Mouse (Mus musculus) neural tube, embryonic 15.5 days (tissue): ENCODE data around the gene Nsun2. TPM values are rescaled to one million over a fixed set of nuclear protein-coding genes. Genes with fewer than 3 reads are reported as not detected.

Source experiments
- ATAC-seq: fragments of 200-750 bp; cut with Nextera tagmentation; 2 replicates; pipeline ENCODE4 v1.8.0; 2017; ENCODE audit warnings: mild to moderate bottlenecking, moderate TSS enrichment, moderate library complexity; ENCODE audit not compliant: low FRiP score
- H3K27ac ChIP-seq: fragments of 300-500 bp; sonication (generic); replicated peaks from 2 replicates; pipeline ENCODE4 v1.5.1; 2015; ENCODE audit warnings: mild to moderate bottlenecking, inconsistent platforms
- H3K27me3 ChIP-seq: fragments of 300-500 bp; sonication (generic); replicated peaks from 2 replicates; pipeline ENCODE4 v1.6.1; 2015; ENCODE audit warnings: inconsistent platforms
- H3K36me3 ChIP-seq: fragments of 300-500 bp; sonication (generic); 2 replicates; pipeline ENCODE4 v1.6.1; 2015; ENCODE audit warnings: inconsistent platforms
- H3K4me1 ChIP-seq: fragments of 300-500 bp; sonication (generic); 2 replicates; pipeline ENCODE4 v1.6.1; 2015; ENCODE audit warnings: inconsistent platforms
- H3K4me2 ChIP-seq: fragments of 300-500 bp; sonication (generic); 2 replicates; pipeline ENCODE4 v1.6.1; 2015; ENCODE audit warnings: inconsistent platforms, mild to moderate bottlenecking, moderate library complexity
- H3K4me3 ChIP-seq: fragments of 300-500 bp; sonication (generic); replicated peaks from 2 replicates; pipeline ENCODE4 v1.5.1; 2015; ENCODE audit warnings: mild to moderate bottlenecking, inconsistent platforms
- H3K9ac ChIP-seq: fragments of 300-500 bp; sonication (generic); replicated peaks from 2 replicates; pipeline ENCODE4 v1.6.1; 2015; ENCODE audit warnings: mild to moderate bottlenecking, inconsistent platforms
- H3K9me3 ChIP-seq: fragments of 300-500 bp; sonication (generic); replicated peaks from 2 replicates; pipeline ENCODE4 v1.6.1; 2016; ENCODE audit warnings: inconsistent platforms
- WGBS: fragments of 180-500 bp; shearing (Covaris S2); methylation state at CpG from one replicate; pipeline ENCODE4 v1.1.7; 2015; ENCODE audit warnings: mixed read lengths; 5-methylcytosine and 5-hydroxymethylcytosine counted together
- polyA plus RNA-seq: library from polyadenylated mRNA; unstranded; fragments of >200 nt; fragmentation: Nextera tagmentation; extraction: Ambion mirVana; gene quantifications from 2 replicates; pipeline ENCODE4 v1.2.1, GENCODE M21; 2015

Nsun2 gene
- polyA plus RNA-seq, 1 experiment from 2014 or later, result 74.6 TPM

GRCm38 (mm10) chr13:69541776-69542175 lies 8.2 kb downstream of the Nsun2 start:
- Histone ChIP-seq H3K27me3 (no peaks in the 10 kb centered on the region), H3K9me3 (no peaks in the 10 kb centered on the region), H3K9ac (no peak overlapping the region), H3K4me1 (peaks cover 30% of the 10 kb centered on the region), H3K27ac (no peak overlapping the region), H3K36me3 (no peaks in the 10 kb centered on the region), H3K4me2 (no peak overlapping the region), H3K4me3 (no peak overlapping the region)
- 82% methylated on average over 10 of the region's 10 CpGs for WGBS
- ATAC-seq, result no peak

GRCm38 (mm10) chr13:69542571-69543352 lies 9.2 kb downstream of the Nsun2 start:
- H3K9ac ChIP-seq, result no peak overlapping the region
- no peak overlapping the region; the same call in 1 of the 2 replicates for H3K4me2 ChIP-seq
- no peaks in the 10 kb centered on the region for H3K9me3 ChIP-seq
- no peak for ATAC-seq
- H3K27ac ChIP-seq, result no peak overlapping the region
- H3K4me3 ChIP-seq, result no peak overlapping the region
- 38% methylated on average over 17 of the region's 17 CpGs for WGBS
- H3K27me3 ChIP-seq, result no peaks in the 10 kb centered on the region
- no peaks in the 10 kb centered on the region for H3K36me3 ChIP-seq
- H3K4me1 ChIP-seq, result peaks cover 30% of the 10 kb centered on the region

- no peaks in the 10 kb centered on the region for H3K36me3 ChIP-seq
- no peak overlapping the region for H3K27ac ChIP-seq
- H3K27me3 ChIP-seq, result no peaks in the 10 kb centered on the region
- H3K9me3 ChIP-seq, result no peaks in the 10 kb centered on the region
- peak overlapping the region; percentile 38 for H3K4me2 ChIP-seq
- peaks cover 30% of the 10 kb centered on the region for H3K4me1 ChIP-seq
- peak; percentile 25; the same call in 1 of the 2 replicates for ATAC-seq
- WGBS, result 47% methylated on average over 12 of the region's 12 CpGs
- H3K9ac ChIP-seq, result no peak overlapping the region
- H3K4me3 ChIP-seq, result no peak overlapping the region
Observed at GRCm38 (mm10) chr13:69543595-69543994, 10.0 kb downstream of the Nsun2 start.

- H3K4me2 ChIP-seq, result no peak overlapping the region
- H3K9ac ChIP-seq, result no peak overlapping the region
- H3K4me3 ChIP-seq, result no peak overlapping the region
- 27% methylated on average over 3 of the region's 3 CpGs for WGBS
- H3K27ac ChIP-seq, result no peak overlapping the region
- H3K4me1 ChIP-seq, result peaks cover 20% of the 10 kb centered on the region
- ATAC-seq, result 0 out of 2 replicates have a peak, but pooled peaks have one; percentile 42
- no peaks in the 10 kb centered on the region for H3K36me3 ChIP-seq
- no peaks in the 10 kb centered on the region for H3K9me3 ChIP-seq
- H3K27me3 ChIP-seq, result no peaks in the 10 kb centered on the region
Observed at GRCm38 (mm10) chr13:69545019-69545418, 11.5 kb downstream of the Nsun2 start.

GRCm38 (mm10) chr13:69547488-69548180 lies 14.1 kb downstream of the Nsun2 start:
- Histone ChIP-seq H3K4me3 (no peak overlapping the region), H3K27me3 (no peaks in the 10 kb centered on the region), H3K36me3 (no peaks in the 10 kb centered on the region), H3K9ac (no peak overlapping the region), H3K9me3 (no peaks in the 10 kb centered on the region), H3K4me2 (no peak overlapping the region), H3K27ac (no peak overlapping the region), H3K4me1 (peaks cover 14% of the 10 kb centered on the region)
- no peak for ATAC-seq
- WGBS, result 73% methylated on average over 16 of the region's 16 CpGs

GRCm38 (mm10) chr13:69549980-69550379 lies 16.4 kb downstream of the Nsun2 start:
- no peak for ATAC-seq
- Histone ChIP-seq H3K27ac (no peak overlapping the region), H3K4me1 (no peaks in the 10 kb centered on the region), H3K9me3 (no peaks in the 10 kb centered on the region), H3K27me3 (no peaks in the 10 kb centered on the region), H3K9ac (no peak overlapping the region), H3K4me3 (no peak overlapping the region), H3K4me2 (no peak overlapping the region), H3K36me3 (no peaks in the 10 kb centered on the region)
- WGBS, result 51% methylated on average over 8 of the region's 8 CpGs

- Histone ChIP-seq H3K4me2 (no peak overlapping the region), H3K27me3 (no peaks in the 10 kb centered on the region), H3K27ac (no peak overlapping the region), H3K9me3 (no peaks in the 10 kb centered on the region), H3K4me3 (no peak overlapping the region), H3K9ac (no peak overlapping the region), H3K36me3 (no peaks in the 10 kb centered on the region), H3K4me1 (no peaks in the 10 kb centered on the region)
- ATAC-seq, result no peak
- 91% methylated on average over 2 of the region's 2 CpGs for WGBS
Observed at GRCm38 (mm10) chr13:69550831-69551230, 17.3 kb downstream of the Nsun2 start.

- Histone ChIP-seq H3K9ac (no peak overlapping the region), H3K4me1 (no peaks in the 10 kb centered on the region)
Observed at GRCm38 (mm10) chr13:69553024-69553423, 19.5 kb downstream of the Nsun2 start.

GRCm38 (mm10) chr13:69554255-69554654 lies 20.7 kb downstream of the Nsun2 start:
- no peak overlapping the region for H3K9ac ChIP-seq
- no peaks in the 10 kb centered on the region for H3K27me3 ChIP-seq
- no peak overlapping the region for H3K27ac ChIP-seq
- no peaks in the 10 kb centered on the region for H3K9me3 ChIP-seq
- H3K4me1 ChIP-seq, result peaks cover under 1% of the 10 kb centered on the region; the same call in 1 of the 2 replicates
- no peak for ATAC-seq
- 79% methylated on average over 9 of the region's 9 CpGs for WGBS
- no peak overlapping the region for H3K4me3 ChIP-seq
- H3K36me3 ChIP-seq, result no peaks in the 10 kb centered on the region
- no peak overlapping the region for H3K4me2 ChIP-seq

More at GRCm38 (mm10) chr13:69553024-69553423, 19.5 kb downstream of the Nsun2 start:
- WGBS, result 22% methylated on average over 5 of the region's 5 CpGs
- Histone ChIP-seq H3K27me3 (no peaks in the 10 kb centered on the region), H3K4me2 (no peak overlapping the region), H3K27ac (no peak overlapping the region), H3K9me3 (no peaks in the 10 kb centered on the region), H3K4me3 (no peak overlapping the region), H3K36me3 (no peaks in the 10 kb centered on the region)
- ATAC-seq, result no peak

GRCm38 (mm10) chr13:69555045-69555444 lies 21.5 kb downstream of the Nsun2 start:
- Histone ChIP-seq H3K4me3 (no peak overlapping the region), H3K27me3 (no peaks in the 10 kb centered on the region), H3K27ac (no peak overlapping the region), H3K9ac (no peak overlapping the region), H3K4me1 (peaks cover 7% of the 10 kb centered on the region), H3K4me2 (no peak overlapping the region), H3K36me3 (no peaks in the 10 kb centered on the region), H3K9me3 (no peaks in the 10 kb centered on the region)
- peak; percentile 37; the same call in 1 of the 2 replicates for ATAC-seq
- 30% methylated on average over 8 of the region's 8 CpGs for WGBS

- Histone ChIP-seq H3K4me2 (no peak overlapping the region), H3K4me3 (no peak overlapping the region), H3K27me3 (no peaks in the 10 kb centered on the region), H3K9ac (no peak overlapping the region), H3K4me1 (peaks cover 7% of the 10 kb centered on the region), H3K27ac (no peak overlapping the region), H3K9me3 (no peaks in the 10 kb centered on the region), H3K36me3 (no peaks in the 10 kb centered on the region)
- ATAC-seq, result no peak
- whole genome bisulfite sequencing, result 93% methylated on average over 6 of the region's 6 CpGs
Observed at GRCm38 (mm10) chr13:69555957-69556482, 22.5 kb downstream of the Nsun2 start.

GRCm38 (mm10) chr13:69556728-69557127 lies 23.2 kb downstream of the Nsun2 start:
- ATAC-seq, result no peak
- no peak overlapping the region for H3K4me2 ChIP-seq
- no peak overlapping the region for H3K9ac ChIP-seq
- H3K27me3 ChIP-seq, result no peaks in the 10 kb centered on the region
- no peak overlapping the region for H3K27ac ChIP-seq
- no peaks in the 10 kb centered on the region for H3K9me3 ChIP-seq
- no peaks in the 10 kb centered on the region for H3K36me3 ChIP-seq
- H3K4me1 ChIP-seq, result peaks cover 7% of the 10 kb centered on the region
- H3K4me3 ChIP-seq, result no peak overlapping the region
